Mouse (Mus musculus): ENCODE results near the gene Ddo. TPM values are rescaled to one million over a fixed set of nuclear protein-coding genes. Genes with fewer than 3 reads are reported as not detected.

Ddo gene
- total RNA-seq (2021) = 10 to 100 TPM; 13.6 to 15.0 TPM

- no peak for DNase-seq (ENCODE audit: extremely low spot score in 1 of 2, low spot score in 1 of 2)
Measured at GRCm38 (mm10) chr10:40629656-40630311, at the start of gene Ddo. Ddo (plus strand) TSS chr10:40630011.

GRCm38 (mm10) chr10:40583584-40584255, 46.1 kb upstream of the Ddo start:
- peak in 1 of 2 experiments; percentile 35 for DNase-seq (ENCODE audit: extremely low spot score in 1 of 2, low spot score in 1 of 2)

- DNase-seq (ENCODE audit: extremely low spot score in 1 of 2, low spot score in 1 of 2) = peak; percentile 33 to 58
Measured at GRCm38 (mm10) chr10:40592186-40592585, 37.6 kb upstream of the Ddo start.

GRCm38 (mm10) chr10:40597177-40597576, 32.6 kb upstream of the Ddo start:
- no peak for DNase-seq (ENCODE audit: extremely low spot score in 1 of 2, low spot score in 1 of 2)

GRCm38 (mm10) chr10:40604706-40605394, 25.0 kb upstream of the Ddo start:
- no peak for DNase-seq (ENCODE audit: extremely low spot score in 1 of 2, low spot score in 1 of 2)

GRCm38 (mm10) chr10:40617973-40618372, 11.8 kb upstream of the Ddo start:
- DNase-seq (ENCODE audit: extremely low spot score in 1 of 2, low spot score in 1 of 2) = no peak

GRCm38 (mm10) chr10:40619760-40620159, 10.1 kb upstream of the Ddo start:
- DNase-seq (ENCODE audit: extremely low spot score in 1 of 2, low spot score in 1 of 2) = no peak

GRCm38 (mm10) chr10:40629140-40629539, 671 bp upstream of the Ddo start:
- DNase-seq (ENCODE audit: extremely low spot score in 1 of 2, low spot score in 1 of 2) = peak in 1 of 2 experiments; percentile 57

- no peak for DNase-seq (ENCODE audit: extremely low spot score in 1 of 2, low spot score in 1 of 2)
Measured at GRCm38 (mm10) chr10:40630457-40630856, 646 bp downstream of the Ddo start.

GRCm38 (mm10) chr10:40630961-40631360, 1.1 kb downstream of the Ddo start:
- DNase-seq (ENCODE audit: extremely low spot score in 1 of 2, low spot score in 1 of 2) = no peak

- DNase-seq (ENCODE audit: extremely low spot score in 1 of 2, low spot score in 1 of 2) = no peak
Measured at GRCm38 (mm10) chr10:40632087-40632486, 2.3 kb downstream of the Ddo start.

- no peak for DNase-seq (ENCODE audit: extremely low spot score in 1 of 2, low spot score in 1 of 2)
Measured at GRCm38 (mm10) chr10:40637331-40637730, 7.5 kb downstream of the Ddo start.

- peak; percentile 51 to 60 for DNase-seq (ENCODE audit: extremely low spot score in 1 of 2, low spot score in 1 of 2)
Measured at GRCm38 (mm10) chr10:40638276-40638675, 8.5 kb downstream of the Ddo start.

- no peak for DNase-seq (ENCODE audit: extremely low spot score in 1 of 2, low spot score in 1 of 2)
Measured at GRCm38 (mm10) chr10:40638823-40639819, 9.3 kb downstream of the Ddo start.

- DNase-seq (ENCODE audit: extremely low spot score in 1 of 2, low spot score in 1 of 2) = no peak
Measured at GRCm38 (mm10) chr10:40640406-40640805, 10.6 kb downstream of the Ddo start.

GRCm38 (mm10) chr10:40641901-40642300, 12.1 kb downstream of the Ddo start:
- no peak for DNase-seq (ENCODE audit: extremely low spot score in 1 of 2, low spot score in 1 of 2)

- no peak for DNase-seq (ENCODE audit: extremely low spot score in 1 of 2, low spot score in 1 of 2)
Measured at GRCm38 (mm10) chr10:40643126-40643525, 13.3 kb downstream of the Ddo start.

GRCm38 (mm10) chr10:40644456-40644855, 14.6 kb downstream of the Ddo start:
- no peak for DNase-seq (ENCODE audit: extremely low spot score in 1 of 2, low spot score in 1 of 2)

GRCm38 (mm10) chr10:40645346-40645745, 15.5 kb downstream of the Ddo start:
- DNase-seq (ENCODE audit: extremely low spot score in 1 of 2, low spot score in 1 of 2) = no peak

GRCm38 (mm10) chr10:40648776-40649175, 19.0 kb downstream of the Ddo start:
- DNase-seq (ENCODE audit: extremely low spot score in 1 of 2, low spot score in 1 of 2) = no peak

All from layer of hippocampus, postnatal 25 days (tissue).